Mouse (Mus musculus): ENCODE measurements around the gene Olfr695. TPM values are rescaled to one million over a fixed set of nuclear protein-coding genes. Genes with fewer than 3 reads are reported as not detected.

Olfr695 gene
- not detected in 2 replicates for polyA plus RNA-seq (2012; rRNA removed; ENCODE audit: low replicate concordance)

GRCm38 (mm10) chr7:106716296-106716695 is at the start of gene Olfr695:
Olfr695 (minus strand) TSS chr7:106716396.

GRCm38 (mm10) chr7:106755297-106755696 is 39.1 kb upstream of the Olfr695 start, which contains the start of gene Olfr698:
Olfr698 (minus strand) TSS chr7:106755397.

GRCm38 (mm10) chr7:106742343-106742742 is 26.1 kb upstream of the Olfr695 start, which contains the start of gene Olfr697:
Olfr697 (minus strand) TSS chr7:106742443.

GRCm38 (mm10) chr7:106691714-106692113 is 24.5 kb downstream of the Olfr695 start, which contains the start of gene Olfr694:
Olfr694 (minus strand) TSS chr7:106691814.

GRCm38 (mm10) chr7:106680484-106680883 is 35.7 kb downstream of the Olfr695 start, which contains the start of gene Olfr693:
Olfr693 (minus strand) TSS chr7:106680584.

Other genes with a start within 250 kb of the Olfr695 start
- not detected in 2 replicates for gene Olfr693, start 35.8 kb downstream of the Olfr695 start, polyA plus RNA-seq (2012; rRNA removed; ENCODE audit: low replicate concordance)
- gene Olfr694, start 24.6 kb downstream of the Olfr695 start, polyA plus RNA-seq (2012; rRNA removed; ENCODE audit: low replicate concordance) = not detected in 2 replicates
- gene Olfr697, start 26.0 kb upstream of the Olfr695 start, polyA plus RNA-seq (2012; rRNA removed; ENCODE audit: low replicate concordance) = not detected in 2 replicates
- not detected in 2 replicates for gene Olfr698, start 39.0 kb upstream of the Olfr695 start, polyA plus RNA-seq (2012; rRNA removed; ENCODE audit: low replicate concordance)
- not detected in 2 replicates for gene Olfr699, start 76.8 kb upstream of the Olfr695 start, polyA plus RNA-seq (2012; rRNA removed; ENCODE audit: low replicate concordance)
- not detected in 2 replicates for gene Olfr700, start 92.4 kb upstream of the Olfr695 start, polyA plus RNA-seq (2012; rRNA removed; ENCODE audit: low replicate concordance)
- gene Olfr701, start 97.7 kb upstream of the Olfr695 start, polyA plus RNA-seq (2012; rRNA removed; ENCODE audit: low replicate concordance) = not detected in 2 replicates
- gene Olfr702, start 117.5 kb upstream of the Olfr695 start, polyA plus RNA-seq (2012; rRNA removed; ENCODE audit: low replicate concordance) = not detected in 2 replicates
- gene Olfr703, start 127.0 kb upstream of the Olfr695 start, polyA plus RNA-seq (2012; rRNA removed; ENCODE audit: low replicate concordance) = not detected in 2 replicates
- gene Olfr704, start 146.8 kb upstream of the Olfr695 start, polyA plus RNA-seq (2012; rRNA removed; ENCODE audit: low replicate concordance) = not detected in 2 replicates
- gene Olfr705, start 160.5 kb upstream of the Olfr695 start, polyA plus RNA-seq (2012; rRNA removed; ENCODE audit: low replicate concordance) = not detected in 2 replicates
- not detected in 2 replicates for gene Olfr706, start 171.8 kb upstream of the Olfr695 start, polyA plus RNA-seq (2012; rRNA removed; ENCODE audit: low replicate concordance)
- gene Olfr707, start 184.8 kb upstream of the Olfr695 start, polyA plus RNA-seq (2012; rRNA removed; ENCODE audit: low replicate concordance) = not detected in 2 replicates
- gene Olfr1532-ps1, start 191.6 kb upstream of the Olfr695 start, polyA plus RNA-seq (2012; rRNA removed; ENCODE audit: low replicate concordance) = not detected in 2 replicates
- not detected in 2 replicates for gene Olfr709-ps1, start 215.8 kb upstream of the Olfr695 start, polyA plus RNA-seq (2012; rRNA removed; ENCODE audit: low replicate concordance)
- not detected in 2 replicates for gene Olfr710, start 231.9 kb upstream of the Olfr695 start, polyA plus RNA-seq (2012; rRNA removed; ENCODE audit: low replicate concordance)
- not detected in 2 replicates for gene Olfr6, start 247.5 kb upstream of the Olfr695 start, polyA plus RNA-seq (2012; rRNA removed; ENCODE audit: low replicate concordance)